Mouse (Mus musculus): Measurements from ENCODE around the gene Treh. TPM values are rescaled to one million over a fixed set of nuclear protein-coding genes. Genes with fewer than 3 reads are reported as not detected.

The Treh gene
- polyA plus RNA-seq, 2 experiments from 2014 or later: not detected

DNA sequence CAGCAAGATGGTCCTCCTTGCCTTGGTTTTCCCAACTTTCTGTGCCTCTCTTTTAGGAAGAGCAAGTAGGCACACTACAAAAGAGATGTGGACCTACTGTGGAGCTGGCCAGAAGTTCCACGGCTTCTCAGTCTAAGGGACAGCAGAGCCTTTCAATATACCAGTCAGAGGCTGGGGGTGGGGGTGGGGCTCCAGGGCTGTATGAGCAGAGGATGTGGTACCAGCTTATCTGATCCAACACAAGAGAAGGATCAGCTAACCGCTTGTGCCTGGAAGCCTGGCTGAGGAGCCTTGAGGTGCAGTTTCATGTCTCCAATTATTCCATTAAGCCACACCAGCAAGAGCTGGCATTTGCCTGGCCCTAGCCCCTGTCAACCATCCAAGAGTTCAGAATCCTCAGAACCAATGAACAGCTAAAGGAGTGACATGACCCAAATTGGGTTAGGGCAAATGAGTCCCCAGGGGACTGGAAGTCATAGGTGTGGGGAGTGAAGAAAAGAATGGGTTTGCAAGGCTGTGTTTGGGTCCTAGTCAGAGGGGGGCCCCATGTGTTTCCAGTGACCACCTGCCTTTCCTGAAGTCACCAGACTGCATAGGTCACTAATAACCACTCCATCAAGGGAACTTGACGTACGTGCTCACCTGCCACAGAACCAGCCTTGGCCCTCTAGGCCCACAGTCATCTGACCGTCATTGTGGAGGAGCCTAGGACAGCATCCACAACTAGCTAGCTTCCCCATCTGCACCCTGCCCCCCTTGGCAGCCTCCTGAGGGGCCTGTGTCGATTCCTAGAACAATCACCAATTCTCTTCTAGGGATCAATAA is 44.2 kb downstream of the Treh start:
- ATAC-seq: peak; percentile 81

- no peak for ATAC-seq
Observed at GRCm38 (mm10) chr9:44717822-44718242, 44.8 kb downstream of the Treh start.

- no peak for ATAC-seq
Observed at GRCm38 (mm10) chr9:44718937-44719631, 46.1 kb downstream of the Treh start.

- no peak for ATAC-seq
Observed at GRCm38 (mm10) chr9:44719632-44720357, 46.8 kb downstream of the Treh start.

- ATAC-seq: no peak
Observed at GRCm38 (mm10) chr9:44720358-44721153, 47.5 kb downstream of the Treh start.

GRCm38 (mm10) chr9:44721154-44721876 is 48.3 kb downstream of the Treh start:
- peak; percentile 45 for ATAC-seq

DNA sequence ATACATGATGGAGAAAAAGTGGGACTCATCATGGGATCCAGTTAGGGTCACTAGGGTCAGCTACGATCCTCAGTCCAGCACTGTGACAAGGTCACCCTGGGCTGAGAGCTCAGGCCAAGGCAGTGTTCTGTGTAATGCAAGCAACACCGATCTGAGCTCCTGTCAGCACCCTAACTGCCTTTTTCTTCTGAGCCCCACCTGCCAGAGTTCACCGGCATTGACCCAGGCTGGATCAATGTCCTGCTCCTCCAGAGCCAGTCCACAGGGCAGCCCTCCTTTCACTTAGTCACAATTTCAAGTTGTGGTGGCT is 48.8 kb downstream of the Treh start:
- ATAC-seq: no peak

DNA sequence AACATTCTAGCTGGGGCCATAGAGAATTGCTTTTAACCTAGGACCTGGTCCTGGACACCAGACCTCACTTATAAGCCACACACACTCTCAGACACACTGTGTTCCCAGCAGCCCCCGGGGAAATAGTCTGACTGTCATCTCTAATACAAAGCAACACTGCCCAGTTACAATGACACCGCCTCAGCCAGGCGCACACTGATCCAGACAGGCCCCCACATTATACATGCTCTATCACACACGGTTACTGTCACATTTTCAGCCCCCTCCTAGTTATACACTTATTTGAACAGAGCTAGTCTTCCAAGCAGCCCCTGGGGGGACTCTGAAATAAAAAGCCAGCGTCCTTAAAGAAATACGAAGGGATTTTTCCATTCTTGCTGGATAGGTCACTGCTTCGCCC is 49.5 kb downstream of the Treh start:
- ATAC-seq: no peak

GRCm38 (mm10) chr9:44723008-44723407 is 50.0 kb downstream of the Treh start:
- no peak for ATAC-seq

DNA sequence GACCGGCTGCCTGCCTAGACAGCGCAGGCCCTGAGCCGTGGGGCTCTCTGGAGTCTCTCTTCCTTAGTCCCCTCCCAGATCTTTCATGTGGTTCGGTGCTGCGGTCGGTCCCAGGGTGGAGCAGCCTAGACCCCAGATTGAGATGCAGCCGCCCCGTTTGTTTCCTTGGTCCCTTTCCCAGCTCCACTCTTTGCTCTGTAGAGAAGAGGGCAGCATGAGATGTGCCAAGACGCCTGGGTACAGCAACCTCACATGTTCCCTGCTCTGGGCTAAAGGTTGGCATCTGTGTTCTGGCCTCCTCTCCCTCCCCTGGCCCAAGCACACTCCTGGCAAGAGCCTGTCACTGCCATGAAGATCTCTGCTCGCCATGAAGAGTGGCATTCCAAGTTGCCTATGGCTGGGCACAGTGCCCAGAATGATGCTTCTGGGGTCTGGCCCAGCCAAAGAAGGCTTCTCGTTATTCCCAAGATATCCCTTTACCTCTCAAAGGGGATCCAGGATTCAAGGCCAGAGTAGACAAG is 50.5 kb downstream of the Treh start:
- ATAC-seq: no peak

DNA sequence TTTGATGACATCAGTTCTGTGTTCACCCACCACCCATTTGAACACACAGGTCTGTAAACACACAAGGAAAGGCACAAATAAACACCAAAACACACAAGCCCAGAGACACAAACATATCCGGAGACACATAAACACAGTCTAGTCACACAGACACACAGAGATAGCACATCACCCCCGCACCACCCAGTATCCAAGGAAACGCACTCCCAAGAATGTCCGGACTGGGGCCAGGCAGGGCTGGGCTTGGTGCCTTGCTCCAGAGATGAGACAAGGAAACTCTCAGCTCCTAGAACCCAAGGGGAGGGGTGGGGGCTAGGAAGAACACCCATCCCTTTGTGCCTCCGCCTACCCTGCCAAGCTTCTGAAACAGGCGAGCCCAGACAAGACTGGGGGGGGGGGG is 51.2 kb downstream of the Treh start:
- ATAC-seq: no peak

DNA sequence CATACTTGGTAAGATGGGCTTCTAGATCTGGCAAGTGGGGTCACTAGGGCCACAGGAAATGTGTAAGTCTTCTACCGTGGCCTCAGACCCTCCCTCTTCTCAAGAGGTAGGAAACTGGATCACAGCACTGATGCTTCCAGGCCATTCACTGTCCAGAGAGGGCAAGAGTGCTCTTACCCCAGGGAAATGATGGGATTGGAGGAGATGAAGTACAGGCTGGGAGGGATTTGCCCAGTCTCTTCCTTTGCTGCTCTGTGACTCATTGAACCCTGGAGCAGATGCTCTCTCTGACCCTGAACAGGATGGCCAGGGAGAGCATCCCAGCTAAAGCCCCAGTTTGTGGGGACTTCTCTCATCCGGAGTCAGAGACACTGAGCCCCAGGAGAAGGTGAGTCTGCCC is 51.6 kb downstream of the Treh start:
- ATAC-seq: no peak

GRCm38 (mm10) chr9:44726431-44727146 is 53.6 kb downstream of the Treh start:
- ATAC-seq: no peak

- no peak for ATAC-seq
Observed at GRCm38 (mm10) chr9:44727441-44727840, 54.4 kb downstream of the Treh start.

DNA sequence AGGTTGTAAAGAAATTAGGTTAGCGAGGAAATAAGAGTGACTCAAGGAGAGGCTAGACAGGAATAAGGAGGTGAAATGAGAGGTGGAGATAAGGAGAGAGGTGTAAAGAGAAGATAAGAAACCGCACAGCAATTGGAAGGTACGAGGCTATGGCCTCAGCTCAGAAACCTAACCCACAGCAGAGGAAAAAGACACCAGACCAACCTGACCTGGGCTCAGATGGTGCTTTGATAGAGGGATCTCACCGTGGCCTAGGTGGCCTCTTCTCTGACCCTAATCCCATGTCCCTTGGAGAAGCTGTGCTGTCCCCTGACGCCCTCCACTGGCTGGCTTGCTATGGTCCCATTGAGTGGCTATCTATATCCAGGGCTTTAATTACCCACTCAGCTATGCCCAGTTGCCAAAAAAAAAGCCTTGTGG is 59.1 kb downstream of the Treh start:
- no peak for ATAC-seq

GRCm38 (mm10) chr9:44732921-44733530 is 60.0 kb downstream of the Treh start:
- no peak for ATAC-seq

DNA sequence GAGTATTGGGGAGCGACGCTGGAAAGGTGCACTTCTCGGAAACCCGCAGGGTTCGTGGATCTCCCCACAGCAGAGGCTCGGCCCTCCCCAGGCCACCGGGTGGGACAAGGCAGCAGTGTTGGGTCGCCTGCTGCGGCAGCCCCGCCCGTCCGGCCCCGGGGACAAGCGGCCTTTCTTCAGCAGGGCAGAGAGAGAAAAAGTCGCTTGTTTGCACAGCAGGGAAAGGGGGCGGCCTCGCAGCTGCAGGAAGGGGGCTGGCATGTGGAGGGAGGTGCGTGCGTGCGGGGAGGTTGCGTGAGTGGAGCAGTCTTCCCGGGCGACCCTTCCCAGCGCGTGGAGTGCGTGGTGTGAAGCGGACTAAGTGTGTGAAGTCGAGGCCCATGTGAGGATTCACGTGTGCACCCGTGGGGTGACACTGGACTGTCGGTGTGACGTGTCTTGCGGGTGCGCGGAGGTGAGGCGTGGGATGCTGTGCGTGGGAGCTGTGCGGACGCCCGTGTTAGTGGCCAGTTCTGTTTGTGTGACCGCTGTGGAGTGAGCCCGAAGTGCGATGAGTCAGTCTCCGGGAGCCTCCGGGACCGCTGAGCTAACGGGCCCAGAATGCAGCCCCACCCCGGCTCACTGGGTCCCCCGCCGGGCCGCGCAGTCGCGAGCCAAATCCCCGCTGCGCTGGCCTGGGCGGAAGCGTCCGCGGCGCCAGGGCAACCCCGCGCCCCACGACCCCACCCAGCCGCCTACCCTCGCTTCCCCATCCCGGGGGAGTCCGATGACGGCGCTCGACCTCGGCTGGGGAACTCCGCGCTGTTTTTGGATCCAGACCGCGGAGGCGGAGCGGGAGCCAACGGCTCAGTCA is 60.9 kb downstream of the Treh start:
- ATAC-seq: peak; percentile 36

GRCm38 (mm10) chr9:44734524-44735494 is 61.8 kb downstream of the Treh start, which contains the start of gene Phldb1:
Gene Phldb1 (minus strand): TSS chr9:44735198.
- ATAC-seq: peak; percentile 66
